In genomic region chr5:141344376-141344775, GRCm38 (mm10) we compare ENCODE assay signal across 12 mouse cellular contexts.
DNase-seq lines count a peak whose midpoint lies in the region; ATAC-seq lines count a peak whose summit lies in the region.
"Had no signal": no experiment of that assay in that cellular context is flagged by ENCODE, and none has a peak within 500 bp of the region (broad histone marks: within the 10 kb centered on the region; RNA-seq: fewer than 3 reads in every experiment).

No protein-coding gene starts in this region.

- H3K9ac ChIP-seq in hindbrain, embryonic 15.5 days: no peak overlapping the region
- H3K9ac ChIP-seq in hindbrain, embryonic 12.5 days: no peak overlapping the region
- H3K9ac ChIP-seq in midbrain, embryonic 14.5 days (replicated peaks; ENCODE audit: low read length): no peak overlapping the region
- no peak overlapping the region for H3K9ac ChIP-seq in midbrain, embryonic 11.5 days (ENCODE audit: low read length)
- H3K9ac ChIP-seq in embryonic facial prominence, embryonic 15.5 days: no peak overlapping the region
- H3K9ac ChIP-seq: liver, embryonic 13.5 days had no signal

- no peaks in the 10 kb centered on the region for H3K27me3 ChIP-seq in hindbrain, embryonic 15.5 days
- H3K27me3 ChIP-seq in hindbrain, embryonic 12.5 days: no peaks in the 10 kb centered on the region
- no peaks in the 10 kb centered on the region for H3K27me3 ChIP-seq in midbrain, embryonic 14.5 days (ENCODE audit: control insufficient read depth, insufficient read depth, low read length)
- H3K27me3 ChIP-seq in midbrain, embryonic 11.5 days (ENCODE audit: control insufficient read depth, insufficient read depth, low read length): no peaks in the 10 kb centered on the region
- no peaks in the 10 kb centered on the region for H3K27me3 ChIP-seq in embryonic facial prominence, embryonic 15.5 days
- H3K27me3 ChIP-seq: liver, embryonic 13.5 days had no signal

- H3K4me3 ChIP-seq in hindbrain, embryonic 15.5 days: no peak overlapping the region
- no peak overlapping the region for H3K4me3 ChIP-seq in hindbrain, embryonic 12.5 days
- H3K4me3 ChIP-seq in midbrain, embryonic 14.5 days (replicated peaks; ENCODE audit: low read depth, low read length): no peak overlapping the region
- H3K4me3 ChIP-seq in midbrain, embryonic 11.5 days (ENCODE audit: low read depth, low read length): no peak overlapping the region
- H3K4me3 ChIP-seq in embryonic facial prominence, embryonic 15.5 days (replicated peaks): no peak overlapping the region
- H3K4me3 ChIP-seq: left cerebral cortex, adult 2 months; liver, embryonic 13.5 days had no signal

- DNase-seq in cerebellum, adult 9-10 months: peak; percentile 2
- DNase-seq in cerebellum, adult 8-10 months: no peak
- DNase-seq in midbrain, embryonic 14.5 days: peak; percentile 32
- no peak for DNase-seq in midbrain, embryonic 11.5 days (ENCODE audit: low spot score, missing footprints)
- DNase-seq in right cerebral cortex, postnatal 4 days: no peak
- DNase-seq: kidney, adult 9 months; liver, embryonic 13.5 days had no signal

- no peaks in the 10 kb centered on the region for H3K36me3 ChIP-seq in hindbrain, embryonic 15.5 days
- H3K36me3 ChIP-seq in hindbrain, embryonic 12.5 days: no peaks in the 10 kb centered on the region
- H3K36me3 ChIP-seq in midbrain, embryonic 14.5 days (ENCODE audit: control insufficient read depth, insufficient read depth, low read length): no peaks in the 10 kb centered on the region
- H3K36me3 ChIP-seq in midbrain, embryonic 11.5 days (ENCODE audit: control insufficient read depth, insufficient read depth, low read length): no peaks in the 10 kb centered on the region
- H3K36me3 ChIP-seq in embryonic facial prominence, embryonic 15.5 days: no peaks in the 10 kb centered on the region
- H3K36me3 ChIP-seq: G1E; liver, embryonic 13.5 days had no signal

- WGBS in hindbrain, embryonic 15.5 days: 59% methylated on average over 4 of the region's 4 CpGs
- WGBS in hindbrain, embryonic 12.5 days: 73% methylated on average over 4 of the region's 4 CpGs
- 70% methylated on average over 4 of the region's 4 CpGs for WGBS in midbrain, embryonic 14.5 days
- WGBS in midbrain, embryonic 11.5 days: 74% methylated on average over 4 of the region's 4 CpGs
- WGBS in embryonic facial prominence, embryonic 15.5 days: 40% methylated on average over 4 of the region's 4 CpGs

- no peak overlapping the region for H3K27ac ChIP-seq in hindbrain, embryonic 15.5 days (replicated peaks)
- no peak overlapping the region for H3K27ac ChIP-seq in hindbrain, embryonic 12.5 days
- no peak overlapping the region for H3K27ac ChIP-seq in midbrain, embryonic 14.5 days (replicated peaks; ENCODE audit: low read depth, low read length)
- H3K27ac ChIP-seq in midbrain, embryonic 11.5 days (ENCODE audit: low read depth, low read length): no peak overlapping the region
- H3K27ac ChIP-seq in embryonic facial prominence, embryonic 15.5 days (replicated peaks): no peak overlapping the region
- H3K27ac ChIP-seq: left cerebral cortex, adult 2 months; liver, embryonic 13.5 days had no signal

- peaks cover 5% of the 10 kb centered on the region; the same call in 1 of the 2 replicates for H3K4me1 ChIP-seq in hindbrain, embryonic 15.5 days (replicated peaks)
- H3K4me1 ChIP-seq in hindbrain, embryonic 12.5 days: no peaks in the 10 kb centered on the region; the same call in 1 of the 2 replicates
- peaks cover 7% of the 10 kb centered on the region; the same call in 1 of the 2 replicates for H3K4me1 ChIP-seq in midbrain, embryonic 14.5 days (ENCODE audit: control insufficient read depth, insufficient read depth, low read length)
- no peaks in the 10 kb centered on the region for H3K4me1 ChIP-seq in midbrain, embryonic 11.5 days (ENCODE audit: control insufficient read depth, insufficient read depth, low read length)
- H3K4me1 ChIP-seq in embryonic facial prominence, embryonic 15.5 days: peaks cover 16% of the 10 kb centered on the region
- H3K4me1 ChIP-seq: liver, embryonic 13.5 days had no signal

- H3K4me2 ChIP-seq in hindbrain, embryonic 15.5 days: no peak overlapping the region
- H3K4me2 ChIP-seq in hindbrain, embryonic 12.5 days (replicated peaks): no peak overlapping the region
- no peak overlapping the region for H3K4me2 ChIP-seq in midbrain, embryonic 14.5 days (ENCODE audit: low read length)
- H3K4me2 ChIP-seq in midbrain, embryonic 11.5 days: no peak overlapping the region
- no peak overlapping the region for H3K4me2 ChIP-seq in embryonic facial prominence, embryonic 15.5 days (replicated peaks)
- H3K4me2 ChIP-seq: liver, embryonic 13.5 days had no signal

- 0 out of 2 replicates have a peak, but pooled peaks have one; percentile 34 for ATAC-seq in hindbrain, embryonic 15.5 days (ENCODE audit: low FRiP score, low read depth)
- ATAC-seq in hindbrain, embryonic 12.5 days (ENCODE audit: low FRiP score): no peak
- ATAC-seq in midbrain, embryonic 14.5 days (ENCODE audit: low FRiP score, low TSS enrichment): no peak
- ATAC-seq in midbrain, embryonic 11.5 days (ENCODE audit: low FRiP score): no peak
- ATAC-seq in embryonic facial prominence, embryonic 15.5 days (ENCODE audit: insufficient number of reproducible peaks, low FRiP score, low TSS enrichment, low read depth): peak; percentile 43; the same call in 1 of the 2 replicates

- H3K9me3 ChIP-seq in hindbrain, embryonic 15.5 days: no peaks in the 10 kb centered on the region
- H3K9me3 ChIP-seq in hindbrain, embryonic 12.5 days (replicated peaks): no peaks in the 10 kb centered on the region
- H3K9me3 ChIP-seq in midbrain, embryonic 14.5 days (ENCODE audit: control insufficient read depth, low read length): no peaks in the 10 kb centered on the region; the same call in 1 of the 2 replicates
- H3K9me3 ChIP-seq in midbrain, embryonic 11.5 days (ENCODE audit: control insufficient read depth, low read length): no peaks in the 10 kb centered on the region
- H3K9me3 ChIP-seq in embryonic facial prominence, embryonic 15.5 days (replicated peaks): no peaks in the 10 kb centered on the region
- H3K9me3 ChIP-seq: liver, embryonic 13.5 days had no signal

Comparison
In these comparisons a context has a peak if more than half of its experiments do, and no peak if none do; other contexts are left out.
1. DNase-seq: peak in cerebellum, adult 9-10 months (single experiment) and midbrain, embryonic 14.5 days (single experiment); none in cerebellum, adult 8-10 months (single experiment), midbrain, embryonic 11.5 days (single experiment) and right cerebral cortex, postnatal 4 days (single experiment).
2. ATAC-seq: peak in hindbrain, embryonic 15.5 days (single experiment) and embryonic facial prominence, embryonic 15.5 days (single experiment); none in hindbrain, embryonic 12.5 days (single experiment), midbrain, embryonic 14.5 days (single experiment) and midbrain, embryonic 11.5 days (single experiment).